Mouse (Mus musculus) ES-CJ7 (cell line): ENCODE data around the gene Susd1.
A peak's percentile ranks its signal among the peaks of the same experiment; 100 is the strongest.
"Not testable (repeated sequence)": the region's sequence is repeated elsewhere in the genome, so short reads cannot be mapped to it uniquely, and the experiment has no call there.

Source experiments
- DNase-seq: peaks from one replicate; pipeline ENCODE4 v3.0.0; 2011; ENCODE audit warnings: low read depth, low spot score

The Susd1 gene

GRCm38 (mm10) chr4:59286351-59286750 lies 152.1 kb downstream of the Susd1 start:
- DNase-seq, result not testable (repeated sequence)

- DNase-seq, result peak; percentile 17
These were observed 155.5 kb downstream of the Susd1 start for GRCm38 (mm10) chr4:59282699-59283487.

- DNase-seq, result no peak
These were observed 156.3 kb downstream of the Susd1 start for GRCm38 (mm10) chr4:59282137-59282536.

- no peak for DNase-seq
These were observed 157.6 kb downstream of the Susd1 start for GRCm38 (mm10) chr4:59280876-59281275.

- DNase-seq, result no peak
These were observed 159.3 kb downstream of the Susd1 start for GRCm38 (mm10) chr4:59279111-59279510.

- no peak for DNase-seq
These were observed 160.0 kb downstream of the Susd1 start for GRCm38 (mm10) chr4:59278410-59278809.

GRCm38 (mm10) chr4:59277958-59278357 lies 160.5 kb downstream of the Susd1 start:
- DNase-seq, result no peak

GRCm38 (mm10) chr4:59275956-59276355 lies 162.5 kb downstream of the Susd1 start:
- no peak for DNase-seq

- no peak for DNase-seq
These were observed 162.9 kb downstream of the Susd1 start for GRCm38 (mm10) chr4:59275494-59275893.

- DNase-seq, result no peak
These were observed 164.3 kb downstream of the Susd1 start for GRCm38 (mm10) chr4:59274136-59274535.

- peak; percentile 70 for DNase-seq
These were observed 165.1 kb downstream of the Susd1 start for GRCm38 (mm10) chr4:59273342-59273741.

GRCm38 (mm10) chr4:59265631-59266030 lies 172.8 kb downstream of the Susd1 start:
- no peak for DNase-seq

- DNase-seq, result no peak
These were observed 173.3 kb downstream of the Susd1 start for GRCm38 (mm10) chr4:59265182-59265581.
